Mouse (Mus musculus): ENCODE results near the gene Mb21d2. TPM values are rescaled to one million over a fixed set of nuclear protein-coding genes. Genes with fewer than 3 reads are reported as not detected.

The Mb21d2 gene
- total RNA-seq (2021), result 1 to 10 TPM; 8.3 to 9.1 TPM
- long read RNA-seq, experiment 1, partial matches to known transcripts, result 1 of 5 reads
- long read RNA-seq, experiment 1, other reads (novel, unspliced or antisense), result 0 of 5 reads
- long read RNA-seq, experiment 2, partial matches to known transcripts, result 0 of 3 reads
- long read RNA-seq, experiment 2, other reads (novel, unspliced or antisense), result 1 of 3 reads

DNA sequence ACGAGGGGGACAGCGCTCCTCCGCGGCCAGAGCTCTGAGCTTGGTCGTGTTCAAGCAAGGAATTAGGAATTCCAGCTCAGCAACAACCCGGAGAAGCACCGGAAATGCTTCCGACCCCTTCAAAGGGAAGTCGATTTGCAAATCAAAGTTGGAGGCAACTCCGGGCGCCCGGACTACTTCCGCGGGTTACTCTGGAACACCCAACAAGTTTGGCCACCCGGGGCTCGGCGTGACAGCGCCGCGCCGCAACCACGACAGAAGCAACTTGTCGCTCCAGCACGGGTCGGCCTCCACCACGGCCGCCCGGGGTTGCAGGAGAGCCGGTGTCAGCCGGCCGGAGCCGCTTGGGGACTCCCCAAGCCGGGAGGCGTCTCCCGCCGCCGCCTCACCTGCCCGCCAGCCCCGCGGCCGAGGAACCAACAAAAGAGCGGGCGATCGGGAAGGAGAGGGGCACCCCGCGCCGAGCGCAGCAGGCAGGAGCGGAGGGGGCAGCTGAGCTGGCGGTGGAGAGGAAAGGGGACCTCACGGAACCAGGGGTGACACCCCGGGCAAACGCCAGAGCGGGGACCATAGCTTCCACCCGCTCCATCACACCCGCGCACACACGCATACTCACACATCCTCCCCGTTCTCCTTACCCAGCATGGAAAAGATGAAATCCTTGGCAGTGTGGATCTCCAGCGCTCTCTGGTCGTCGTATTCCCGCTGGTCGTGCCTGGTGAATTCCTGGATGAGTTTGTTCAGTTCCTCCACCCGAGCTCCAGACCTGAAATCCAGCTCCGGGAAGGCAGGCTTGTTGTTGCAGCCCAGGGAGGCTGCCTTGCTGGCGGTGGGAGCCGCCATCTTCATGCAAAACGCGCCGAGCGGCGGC is at the start of gene Mb21d2:
Gene Mb21d2 (minus strand): TSS at position 859 of the 871 bp plus-strand sequence.
- peak; percentile 56 for DNase-seq

DNA sequence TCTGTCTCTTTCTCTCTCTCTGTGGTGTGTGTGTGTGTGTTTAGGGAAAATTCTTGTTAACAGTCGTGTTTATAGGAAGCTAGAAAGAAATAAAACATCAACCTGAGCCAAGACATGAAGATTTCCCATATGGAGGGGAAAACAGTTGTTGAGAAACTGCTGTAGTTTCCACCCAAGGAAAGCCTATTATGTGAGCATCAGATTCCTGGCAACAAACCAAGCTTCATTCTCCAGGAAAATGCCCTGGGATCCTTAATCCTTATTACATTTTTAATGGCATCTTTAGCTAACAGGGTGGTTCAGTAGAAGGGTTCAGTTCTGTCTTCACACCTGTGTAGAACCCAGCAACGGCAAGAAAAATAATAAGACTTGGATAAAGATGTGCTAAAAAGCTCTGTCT is 36.8 kb upstream of the Mb21d2 start:
- no peak for DNase-seq

DNA sequence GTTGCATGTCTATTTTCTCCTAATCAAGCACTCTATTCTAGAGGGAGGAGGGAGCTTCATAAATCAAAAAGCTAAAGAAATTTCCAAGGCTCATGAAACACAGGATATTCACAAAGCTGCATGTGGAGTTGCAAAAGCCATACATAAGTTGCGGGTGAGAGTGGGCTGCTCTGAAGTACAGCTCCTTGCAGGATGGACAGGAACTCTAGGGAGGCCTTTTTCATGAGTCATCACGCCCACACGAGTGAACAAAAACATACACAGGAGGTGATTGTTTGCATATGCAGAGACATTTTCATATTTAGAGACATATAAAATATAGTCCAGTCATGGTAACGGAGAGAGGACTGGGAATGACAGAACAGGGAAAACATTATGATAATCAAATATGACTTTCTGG is 34.6 kb upstream of the Mb21d2 start:
- DNase-seq, result no peak

DNA sequence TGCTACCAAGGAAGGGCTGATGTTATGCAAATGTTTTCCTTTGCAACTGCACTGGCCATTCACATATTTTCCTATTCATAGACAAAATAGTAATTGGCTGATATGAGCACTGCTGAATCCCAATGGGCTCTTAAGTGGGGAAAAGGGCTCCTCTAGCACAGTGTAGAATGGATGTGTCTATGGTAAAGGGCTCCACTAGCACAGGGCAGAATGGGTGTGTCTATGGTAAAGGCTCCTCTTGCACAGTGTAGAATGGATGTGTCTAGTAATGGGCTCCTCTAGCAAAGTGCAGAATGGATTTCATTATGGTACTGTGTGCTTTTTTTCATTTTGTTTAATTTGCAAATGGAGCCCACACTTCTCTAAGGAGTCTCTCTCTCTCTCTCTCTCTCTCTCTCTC is 33.5 kb upstream of the Mb21d2 start:
- DNase-seq, result no peak

DNA sequence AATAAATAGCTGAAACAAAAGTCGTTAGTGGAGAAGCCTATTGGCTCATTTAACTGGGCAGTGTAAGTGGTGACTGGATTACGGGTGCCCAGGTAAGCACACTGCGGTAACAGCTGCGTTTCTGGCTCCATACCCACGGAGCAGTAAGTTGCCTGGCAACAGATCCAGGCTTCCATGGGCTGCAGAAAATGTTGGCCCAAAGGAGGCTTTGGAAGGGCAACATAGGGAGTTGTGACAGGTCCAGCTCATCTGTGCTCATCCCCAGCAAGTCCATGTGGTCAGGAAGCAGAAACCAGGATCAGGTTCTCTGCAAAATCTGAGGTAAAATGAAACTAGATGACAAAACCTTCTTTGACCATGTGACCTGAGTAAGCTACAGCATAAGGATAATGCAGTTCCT is 20.3 kb upstream of the Mb21d2 start:
- DNase-seq, result no peak

DNA sequence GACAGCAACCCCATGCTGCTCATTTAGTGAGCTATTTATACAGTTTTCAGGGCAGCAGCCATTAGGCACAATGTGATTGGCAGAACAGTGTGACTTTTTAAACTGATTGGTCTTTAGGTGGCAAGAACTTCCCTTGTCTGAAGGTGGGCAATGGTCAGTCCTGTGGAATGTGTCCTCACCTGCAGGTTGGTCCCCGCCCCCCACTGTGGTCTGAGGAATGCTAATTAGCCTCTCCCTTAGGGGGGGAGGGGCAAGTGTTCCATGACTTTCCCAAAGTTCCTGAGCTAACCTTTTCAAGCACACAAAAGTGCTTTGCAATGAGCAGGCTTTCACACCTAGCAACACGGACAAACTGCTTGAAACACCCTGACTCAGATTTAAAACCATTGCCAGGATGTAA is 13.8 kb upstream of the Mb21d2 start:
- DNase-seq, result no peak

DNA sequence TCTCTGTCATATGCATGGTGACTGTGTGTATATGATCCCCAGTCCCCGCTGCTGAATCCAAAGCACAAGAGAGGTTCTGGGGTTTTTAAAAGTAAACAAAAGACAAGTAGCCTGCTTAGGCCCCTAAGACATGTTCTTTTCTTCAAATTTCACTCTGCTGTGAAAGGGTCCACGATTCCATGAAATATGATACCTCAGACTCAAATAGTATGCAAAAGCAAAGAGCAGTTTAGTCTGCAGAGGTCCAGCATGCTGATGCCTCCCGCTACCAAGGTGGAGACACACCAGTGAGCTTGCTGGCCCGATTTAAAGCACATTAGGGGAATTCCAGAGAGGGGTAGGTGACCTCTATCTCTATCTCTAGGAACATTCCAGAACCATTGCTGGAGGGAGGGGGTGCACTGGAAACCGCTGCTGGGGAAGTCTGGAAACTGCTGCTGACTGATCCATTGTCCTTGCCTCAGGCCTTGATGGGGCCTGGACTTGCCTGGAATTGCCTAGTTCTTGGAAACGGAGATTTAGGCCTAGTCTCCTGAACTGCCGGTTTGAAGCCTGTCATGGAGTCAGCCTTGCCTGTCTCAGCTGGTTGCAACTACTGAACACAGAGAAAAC is 6.8 kb upstream of the Mb21d2 start:
- no peak for DNase-seq

DNA sequence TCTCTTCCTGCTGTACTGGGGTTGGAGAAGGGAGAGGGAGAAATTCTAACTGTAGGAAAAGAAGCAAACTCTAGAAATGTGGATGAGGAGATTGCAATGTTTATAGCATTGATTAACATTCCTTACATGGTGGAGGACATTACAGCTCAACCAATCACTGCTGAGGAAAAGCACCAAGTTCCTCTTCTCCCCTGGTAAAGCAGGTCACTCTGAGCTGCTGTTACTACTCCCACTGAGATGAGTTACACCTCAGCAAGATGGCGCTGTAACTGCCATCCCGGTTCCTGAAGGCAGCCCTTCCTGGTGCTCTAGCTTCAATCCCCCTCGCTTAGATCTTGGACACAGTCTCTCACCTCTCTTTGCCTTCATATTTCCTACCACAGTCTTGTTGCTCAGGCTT is 6.2 kb upstream of the Mb21d2 start:
- no peak for DNase-seq

DNA sequence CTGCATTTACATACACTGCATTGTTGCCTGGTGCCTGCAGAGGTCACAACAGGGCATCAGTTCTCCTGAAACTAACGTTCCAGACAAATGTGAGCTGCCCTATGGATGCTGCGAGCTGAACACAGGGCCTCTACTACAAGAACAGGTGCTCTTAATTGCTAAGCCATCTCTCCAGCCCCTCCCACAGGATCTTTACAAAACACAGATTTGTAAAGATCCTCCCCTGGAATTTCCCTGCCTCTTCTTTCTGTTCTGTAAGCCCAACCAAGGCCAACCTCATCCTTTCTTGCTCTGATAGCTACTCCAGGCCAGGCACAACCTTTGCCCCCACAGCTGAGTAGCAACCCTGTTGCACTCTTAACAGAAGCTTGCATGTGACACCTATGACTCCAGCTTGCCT is 1.7 kb upstream of the Mb21d2 start:
- DNase-seq, result no peak

DNA sequence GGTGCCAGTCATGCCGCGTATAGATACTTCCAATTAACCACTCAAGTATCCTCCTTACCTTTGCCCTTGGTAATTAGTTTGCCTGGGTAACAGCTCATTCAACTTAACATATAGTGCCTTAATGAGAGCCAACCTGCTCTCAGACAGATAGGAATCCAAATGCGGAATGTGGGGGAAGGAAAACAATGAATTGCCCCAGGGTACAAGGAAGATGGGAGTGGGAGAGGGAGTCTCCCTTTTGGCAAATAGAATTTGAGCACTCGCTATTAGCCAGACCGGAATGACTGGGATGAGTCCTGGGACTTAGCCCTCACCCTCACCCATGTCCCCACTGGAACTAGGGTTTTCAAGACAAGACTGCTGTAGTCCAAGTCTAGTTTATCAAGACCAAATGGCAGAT is 953 bp upstream of the Mb21d2 start:
- no peak for DNase-seq

DNA sequence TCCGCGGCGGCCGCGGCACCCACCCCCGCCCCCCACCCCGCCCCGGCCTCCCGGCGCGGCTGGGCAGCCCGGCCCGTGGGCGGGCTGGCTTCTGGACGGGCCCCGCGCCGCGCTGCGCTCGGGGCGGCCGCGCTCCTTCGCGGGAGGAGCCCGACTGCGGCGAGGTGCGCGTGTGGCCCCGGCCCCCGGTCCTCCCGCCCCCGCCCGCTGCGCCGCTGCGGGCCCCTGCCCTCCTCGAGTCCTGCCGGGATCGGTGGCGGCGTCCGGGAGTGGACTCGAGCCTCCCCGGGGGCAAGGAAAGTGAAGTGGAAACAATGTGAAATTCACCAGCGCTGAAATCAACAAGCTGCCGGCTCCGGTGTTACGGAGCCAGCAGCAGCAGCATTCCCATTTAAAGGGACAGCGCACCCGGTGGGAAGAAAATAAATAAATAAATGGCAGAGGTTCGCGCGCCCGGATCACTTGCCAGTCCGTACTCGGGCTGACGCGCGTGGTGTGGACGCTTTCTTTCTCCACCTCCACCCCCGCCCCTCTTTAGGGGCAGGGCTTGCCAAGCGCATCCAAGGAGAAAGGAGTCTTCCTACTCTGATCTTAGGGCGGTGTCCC is 316 bp upstream of the Mb21d2 start:
- DNase-seq, result peak; percentile 52

DNA sequence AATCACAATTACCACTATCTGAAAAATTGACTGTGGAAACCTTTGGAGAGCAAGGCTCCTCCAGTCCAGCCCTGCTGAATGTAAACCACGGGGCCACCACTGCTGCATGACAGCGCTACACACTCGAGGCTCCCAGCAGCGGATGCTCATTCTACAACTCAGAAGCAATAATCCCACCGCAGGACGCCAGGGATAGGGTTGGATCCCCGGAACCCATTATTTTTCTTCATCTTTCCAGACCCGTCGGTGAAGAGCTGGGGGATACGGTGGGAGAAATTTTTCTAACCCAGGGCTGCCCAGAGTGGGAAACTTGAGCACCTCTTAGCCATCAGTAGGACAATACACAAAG is 1.0 kb downstream of the Mb21d2 start:
- peak; percentile 33 for DNase-seq

DNA sequence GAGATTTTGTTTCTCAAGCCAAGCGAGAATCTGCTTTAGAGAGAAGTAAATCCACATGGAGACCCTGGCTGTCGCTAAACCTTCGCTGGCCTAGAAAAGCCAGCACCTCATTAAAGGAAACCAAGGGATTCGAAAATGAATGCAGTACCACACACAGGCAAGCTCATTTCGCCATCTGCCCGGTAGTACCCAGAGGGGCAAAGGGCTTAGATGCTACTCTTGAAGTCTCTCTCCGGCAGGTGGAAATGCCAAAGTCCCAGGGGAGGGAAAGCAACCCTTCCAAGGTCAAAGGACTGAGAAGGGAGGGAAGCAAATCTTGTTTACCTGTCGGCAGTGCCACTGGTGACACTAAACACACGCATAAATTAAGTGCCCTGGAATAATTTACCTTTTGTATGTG is 2.1 kb downstream of the Mb21d2 start:
- no peak for DNase-seq

DNA sequence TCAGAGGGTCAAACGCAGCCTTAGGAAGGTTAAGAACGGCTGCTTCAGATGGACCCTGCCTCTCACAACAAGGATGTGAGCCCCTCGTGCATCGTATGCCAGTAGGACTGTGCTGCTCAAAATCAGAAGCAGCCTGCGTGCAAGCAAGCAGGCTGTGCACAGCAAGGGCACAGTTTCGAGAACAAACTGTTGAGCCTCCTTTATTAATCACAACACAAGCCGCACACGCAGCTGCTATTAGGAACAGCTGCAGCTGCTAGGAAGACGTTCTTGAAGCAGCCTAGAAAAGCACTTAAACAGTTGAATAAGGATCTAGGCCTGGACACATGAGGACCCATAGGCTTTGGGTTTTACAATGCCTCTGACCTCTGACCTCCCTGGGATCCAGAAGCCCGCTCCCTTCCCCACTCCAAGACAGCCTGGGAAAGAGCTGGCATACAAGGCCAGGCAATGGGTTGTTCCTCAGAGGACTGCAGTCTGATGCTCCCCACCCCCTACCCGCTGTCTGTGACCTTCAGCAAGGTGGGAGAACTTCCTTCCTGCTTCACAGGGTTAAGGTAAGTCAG is 10.1 kb downstream of the Mb21d2 start:
- no peak for DNase-seq

DNA sequence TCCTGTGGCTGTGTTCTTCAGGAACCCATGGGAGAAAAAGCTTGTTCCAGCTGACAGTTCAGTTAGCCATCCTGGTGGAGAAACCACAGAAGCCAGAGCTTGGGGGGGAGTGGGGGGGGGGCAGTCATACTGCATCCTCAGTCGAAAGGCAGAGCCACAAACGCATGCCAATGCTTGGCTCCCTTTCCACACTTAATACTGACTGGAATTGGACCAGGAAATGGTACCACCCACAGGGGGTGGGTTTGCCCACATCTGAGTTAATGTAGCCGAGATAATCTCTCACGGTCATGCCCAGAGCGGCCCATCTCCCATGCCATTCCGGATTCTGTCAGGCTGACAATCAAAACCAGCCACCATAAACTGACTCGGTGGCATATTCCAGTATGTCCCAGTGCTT is 14.1 kb downstream of the Mb21d2 start:
- DNase-seq, result no peak

DNA sequence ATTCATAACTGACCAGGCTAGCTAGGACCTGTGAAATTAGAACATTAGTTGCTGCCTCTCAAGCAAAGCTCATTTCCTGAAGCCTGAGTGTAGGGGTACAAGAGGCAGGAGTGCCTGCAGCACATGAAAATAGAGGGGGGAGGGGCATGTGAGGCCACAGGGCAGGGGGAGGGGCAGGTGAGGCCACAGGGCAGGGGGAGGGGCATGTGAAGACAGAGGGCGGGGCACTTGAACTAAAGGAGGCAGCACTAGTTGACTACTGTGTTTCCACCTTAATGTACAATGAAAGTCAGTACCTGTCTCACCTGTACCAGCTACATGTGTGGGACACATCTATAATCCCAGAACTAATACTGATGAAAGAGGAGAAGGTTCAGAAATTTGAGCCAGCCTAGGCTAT is 14.8 kb downstream of the Mb21d2 start:
- DNase-seq, result no peak

DNA sequence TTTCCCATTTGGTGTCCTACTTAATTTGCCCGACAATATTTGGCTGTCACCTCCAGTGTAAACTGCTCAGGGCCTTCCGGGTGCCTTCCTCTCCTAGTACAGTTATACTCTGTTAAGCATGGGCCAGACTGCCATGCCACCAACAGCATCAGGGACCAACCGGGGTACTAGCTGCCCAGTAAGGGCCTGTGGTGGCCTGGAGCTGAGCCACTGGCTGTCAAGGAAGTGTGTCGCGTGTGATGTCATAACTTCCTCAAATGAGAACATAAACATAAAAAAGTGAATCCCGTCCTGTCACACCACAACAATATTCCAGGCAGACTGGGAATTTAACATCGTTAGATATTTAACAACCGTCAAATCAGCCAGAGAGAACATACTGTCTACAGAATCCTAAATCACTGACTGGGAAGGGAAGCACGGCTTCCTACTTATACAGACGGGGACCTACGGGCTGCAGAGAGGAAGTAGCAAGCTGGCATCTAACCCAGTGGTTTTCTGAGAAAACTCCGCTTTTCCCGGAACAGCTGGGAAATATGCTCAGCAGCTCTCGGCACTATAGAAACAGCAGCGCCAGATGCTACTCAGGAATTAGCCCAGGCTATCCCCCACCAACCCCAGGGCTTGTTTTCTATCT is 17.9 kb downstream of the Mb21d2 start:
- DNase-seq, result no peak

DNA sequence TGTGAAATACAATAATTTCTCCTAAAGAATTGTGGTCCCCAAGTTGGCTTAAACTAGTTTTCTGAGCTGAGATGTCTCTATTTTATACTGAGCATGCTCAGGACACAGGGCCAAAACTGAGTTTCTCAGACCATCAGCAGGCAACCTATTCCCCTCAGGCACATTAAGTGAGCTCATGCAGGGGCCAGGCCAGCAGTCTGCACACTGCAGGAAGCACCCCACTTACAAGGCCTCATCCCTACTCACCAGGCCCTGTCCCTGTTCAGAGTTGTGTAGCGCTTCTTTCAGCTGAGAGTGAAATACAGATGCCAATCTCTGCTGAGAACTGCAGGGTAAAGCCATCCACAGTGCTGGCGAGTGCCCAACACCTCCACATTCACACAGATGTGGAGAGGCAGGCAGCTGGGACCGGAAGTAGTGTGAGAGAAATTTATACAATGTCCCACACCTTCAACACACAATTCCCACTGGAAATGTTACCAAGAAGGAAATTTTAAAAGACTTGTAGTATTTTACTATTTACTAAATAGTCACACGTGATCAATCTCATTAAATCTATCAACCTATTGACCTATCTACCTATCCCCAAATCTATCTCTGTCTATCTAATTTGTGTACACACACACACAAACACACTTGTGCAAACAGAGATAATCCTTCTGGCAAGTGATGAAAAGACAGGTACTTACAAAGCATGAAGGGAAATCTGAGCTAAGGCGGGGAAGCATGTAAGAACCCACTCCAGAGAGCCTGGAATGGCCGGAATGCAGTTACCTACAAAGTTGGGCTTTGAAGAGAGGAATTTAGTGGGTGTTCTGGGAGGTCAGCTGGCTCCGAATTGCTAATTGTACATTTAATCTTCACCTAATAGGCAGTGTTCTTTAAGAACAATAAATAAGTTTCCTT is 22.9 kb downstream of the Mb21d2 start:
- no peak for DNase-seq

DNA sequence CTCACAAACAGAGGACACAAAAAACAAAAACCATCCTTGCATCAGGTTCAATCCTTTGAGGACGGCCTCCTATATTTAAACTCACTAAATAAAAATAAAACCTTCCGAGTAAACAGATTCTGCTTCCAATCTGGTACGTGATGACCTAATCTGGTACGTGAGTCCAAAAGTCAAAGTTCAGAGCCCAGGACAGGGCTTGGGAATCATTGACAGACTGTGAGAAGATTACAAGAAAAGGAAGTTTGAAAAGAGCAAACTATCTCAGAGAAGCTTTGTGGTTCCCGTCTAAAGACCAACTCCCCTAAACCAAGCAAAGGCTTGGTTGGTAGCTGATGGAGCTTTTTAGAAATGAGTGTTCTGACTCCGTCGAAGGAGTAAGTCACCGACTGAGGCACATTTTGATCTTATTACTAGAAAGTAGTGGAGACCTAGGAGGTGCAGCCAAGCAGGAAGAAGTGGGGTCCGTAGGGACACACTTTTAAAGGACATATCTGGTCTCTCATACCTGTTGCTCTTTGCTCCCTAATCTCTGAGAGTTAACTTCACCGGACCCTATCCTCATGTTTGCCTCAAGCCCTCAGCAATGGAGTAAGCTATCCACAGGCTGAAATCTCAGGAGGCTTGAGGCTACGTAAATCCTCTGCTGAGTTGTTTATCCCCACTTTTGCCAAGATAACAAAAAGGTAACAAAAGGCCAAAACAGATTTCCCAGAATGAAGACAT is 23.7 kb downstream of the Mb21d2 start:
- no peak for DNase-seq
